Mouse (Mus musculus) heart, adult 11 months (tissue): Measurements from ENCODE around the gene Ptprd.
A peak's percentile ranks its signal among the peaks of the same experiment; 100 is the strongest.
"Not testable (repeated sequence)": the region's sequence is repeated elsewhere in the genome, so short reads cannot be mapped to it uniquely, and the experiment has no call there.

Experiments
- DNase-seq: peaks from one replicate; pipeline ENCODE4 v3.0.0; 2022

The Ptprd gene

DNA sequence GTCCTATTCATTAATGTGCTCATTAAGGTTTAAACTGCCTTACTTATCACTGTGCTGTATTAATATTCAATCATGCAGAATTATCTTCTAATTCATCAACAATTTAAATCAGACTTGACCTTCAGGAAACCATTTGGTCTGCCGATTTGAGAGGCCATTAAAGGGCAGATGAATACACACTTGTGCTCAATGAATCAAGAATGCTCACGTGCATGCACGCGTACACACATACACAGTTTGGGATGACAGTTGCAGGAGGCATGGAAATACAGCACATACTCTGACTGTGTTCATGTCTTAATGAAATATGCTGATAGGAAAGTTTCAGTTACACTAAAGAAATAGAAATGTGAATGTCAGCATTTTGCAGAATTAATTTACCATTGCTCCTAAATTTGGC, 2066.8 kb downstream of the Ptprd start:
- no peak for DNase-seq

GRCm38 (mm10) chr4:76144333-76144732, 2067.4 kb downstream of the Ptprd start:
- DNase-seq = no peak

- peak; percentile 39 for DNase-seq
Observed at GRCm38 (mm10) chr4:76137901-76138300, 2073.9 kb downstream of the Ptprd start.

DNA sequence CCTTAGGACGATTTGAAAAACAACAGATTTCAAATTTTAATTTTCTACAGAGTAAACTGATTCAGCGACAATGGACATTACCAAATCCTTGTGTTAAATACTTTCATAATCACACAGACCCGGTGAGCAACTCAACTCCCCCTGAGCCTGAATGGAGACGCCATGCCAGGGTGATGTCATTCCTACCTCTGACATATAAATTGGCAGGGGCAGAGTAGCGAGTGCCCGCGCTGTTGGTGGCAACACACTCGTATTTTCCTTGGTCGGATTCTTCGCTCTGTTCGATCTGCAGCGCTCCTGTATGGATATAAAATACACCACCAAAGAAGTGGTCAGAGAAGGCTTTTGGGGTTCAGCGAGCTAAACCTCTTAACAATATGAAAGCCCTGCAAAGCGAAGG, 2075.1 kb downstream of the Ptprd start:
- DNase-seq = peak; percentile 65

DNA sequence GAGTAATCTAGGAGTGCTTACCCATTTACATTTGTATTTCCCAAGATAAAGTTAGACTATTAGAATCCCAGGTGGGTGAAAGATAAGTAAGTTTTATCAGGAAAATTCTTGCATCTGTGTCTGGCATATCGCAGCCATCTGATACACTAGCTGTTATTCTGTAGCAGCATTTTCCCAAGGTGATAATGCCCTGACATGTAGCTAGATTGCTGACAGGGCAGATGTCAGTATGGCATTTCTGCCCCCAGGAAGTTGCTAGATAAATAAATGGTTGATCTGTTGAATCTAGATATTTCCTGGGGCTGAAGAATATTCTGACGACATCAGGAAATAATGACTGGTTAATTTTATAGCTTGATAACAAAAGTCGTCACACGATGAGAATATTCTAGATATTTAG, 2119.9 kb downstream of the Ptprd start:
- DNase-seq = no peak

GRCm38 (mm10) chr4:76089866-76090265, 2121.9 kb downstream of the Ptprd start:
- DNase-seq = no peak

DNA sequence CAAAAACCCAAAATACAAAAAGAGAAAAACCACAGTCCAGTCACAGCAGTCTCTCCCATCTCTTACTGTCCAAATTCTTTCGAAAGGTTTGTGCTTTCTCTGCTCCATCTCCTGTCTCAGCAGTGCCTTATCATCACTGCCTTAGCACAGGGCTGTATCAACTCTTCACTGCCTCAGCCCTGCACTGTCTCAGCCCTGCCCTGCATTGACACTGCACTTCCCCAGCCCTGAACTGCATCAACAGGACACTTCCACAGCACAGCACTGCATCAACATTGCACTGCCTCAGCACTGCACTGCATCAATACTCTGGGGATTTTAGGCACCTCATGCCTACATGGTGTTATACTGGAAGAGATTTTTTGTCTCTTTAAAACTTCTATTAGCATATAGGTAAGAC, 2135.7 kb downstream of the Ptprd start:
- no peak for DNase-seq

DNA sequence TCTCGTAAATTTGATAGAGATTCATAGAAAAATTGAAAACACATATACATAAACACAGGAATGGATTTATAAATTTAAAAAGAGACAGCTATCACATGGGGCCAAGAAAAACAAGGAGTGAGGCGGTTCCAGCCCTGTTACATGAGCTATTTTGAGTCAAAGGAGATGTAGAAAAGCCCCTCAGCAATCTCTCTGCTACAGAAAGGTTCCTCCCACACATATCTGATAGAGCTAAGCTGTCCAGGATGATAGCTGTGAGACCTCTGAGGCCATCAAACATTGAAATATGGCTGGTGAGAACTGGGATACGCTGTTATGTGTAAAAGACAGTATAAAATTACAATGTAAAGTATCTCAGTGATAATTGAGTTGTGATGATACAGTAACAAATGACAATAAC, 2138.5 kb downstream of the Ptprd start:
- DNase-seq = no peak

- no peak for DNase-seq
Observed at GRCm38 (mm10) chr4:76071720-76072119, 2140.0 kb downstream of the Ptprd start.

- no peak for DNase-seq
Observed at GRCm38 (mm10) chr4:76056836-76057235, 2154.9 kb downstream of the Ptprd start.

DNA sequence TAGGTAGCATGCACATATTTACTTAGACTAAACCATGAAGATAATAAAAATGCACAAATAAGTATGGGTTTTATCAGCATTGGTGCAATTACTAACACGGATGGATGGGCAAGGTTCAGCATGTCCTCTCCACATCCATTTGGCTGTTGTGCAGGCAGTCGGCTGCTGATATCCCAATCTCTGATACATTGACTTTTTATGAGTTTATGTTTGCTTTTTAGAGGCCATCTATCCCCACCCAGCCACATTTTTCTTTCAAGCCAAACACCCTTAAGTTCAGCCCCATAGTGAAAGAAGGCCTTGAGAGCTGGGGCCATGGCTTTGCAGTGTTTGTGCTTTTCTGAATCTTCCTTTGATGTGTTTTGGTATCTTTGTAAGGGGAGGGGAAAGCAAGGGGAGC, 2166.1 kb downstream of the Ptprd start:
- DNase-seq = no peak

DNA sequence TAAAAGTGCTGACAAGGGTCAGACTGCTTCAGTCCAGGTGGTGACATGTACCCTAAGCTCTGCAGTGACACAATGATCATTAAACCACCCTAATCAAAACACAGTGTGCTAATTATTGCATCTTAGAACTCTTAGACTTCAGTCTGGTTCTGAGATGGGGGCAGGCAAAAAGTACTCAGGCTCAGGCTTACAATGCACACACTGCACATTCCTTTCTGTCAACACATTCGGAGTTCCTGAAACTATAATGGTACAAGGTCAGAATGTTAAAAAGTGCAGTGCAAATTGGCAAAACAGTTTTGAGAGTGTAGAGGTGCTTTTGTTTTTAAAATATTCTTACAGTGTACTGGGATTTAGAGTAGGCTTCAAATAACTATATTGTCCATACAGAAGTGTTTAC, 2167.0 kb downstream of the Ptprd start:
- DNase-seq = no peak

- not testable (repeated sequence) for DNase-seq
Observed at GRCm38 (mm10) chr4:76037178-76037577, 2174.6 kb downstream of the Ptprd start.

DNA sequence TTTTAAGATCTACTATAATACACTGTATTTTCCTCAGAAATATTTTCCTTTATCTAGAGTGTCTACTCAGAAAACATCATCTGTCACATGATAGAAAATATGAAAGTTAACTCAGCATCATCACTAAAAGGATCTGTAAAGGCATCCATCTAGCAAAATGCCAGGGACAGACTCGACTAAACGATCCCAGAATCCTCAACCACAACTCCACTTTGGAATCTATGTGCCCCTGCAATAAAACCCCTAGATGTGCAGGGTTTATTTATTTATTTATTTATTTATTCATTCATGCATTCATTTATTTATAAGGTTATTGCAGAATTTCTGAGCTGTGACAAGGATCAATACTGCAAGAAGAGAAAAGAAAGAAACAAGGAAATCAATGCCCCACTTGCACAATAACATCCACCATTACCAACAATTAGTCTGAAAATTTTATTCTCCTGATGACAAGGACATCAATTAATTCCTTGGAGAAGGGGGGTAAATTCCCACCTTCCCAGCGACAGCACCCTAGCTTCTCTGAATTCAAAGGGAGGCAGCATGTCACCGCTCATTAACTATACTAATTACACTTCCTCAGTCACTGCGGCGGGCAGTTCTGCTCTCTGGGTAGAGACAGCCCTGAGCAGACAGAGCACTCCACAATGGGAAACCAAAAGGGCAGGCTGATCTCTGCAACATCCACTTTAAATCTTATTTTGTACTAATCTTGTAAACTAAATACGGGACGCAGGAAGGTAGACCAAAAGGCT, 2186.0 kb downstream of the Ptprd start:
- DNase-seq = no peak

DNA sequence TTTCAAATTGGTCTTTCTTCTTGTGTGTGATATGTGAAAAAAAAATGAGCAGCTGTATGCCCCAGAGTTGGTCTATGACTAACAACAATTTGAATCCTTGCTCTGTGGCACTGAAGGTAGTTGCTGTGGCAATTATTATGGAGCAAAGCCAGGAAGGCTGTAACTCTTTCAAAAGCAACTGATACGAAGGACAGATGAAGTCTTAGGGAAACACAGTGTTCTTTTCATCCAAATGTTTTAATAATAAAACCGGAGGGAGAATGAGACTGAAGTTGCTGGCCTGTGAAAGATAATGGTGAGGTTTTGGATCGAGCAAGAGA, 2187.3 kb downstream of the Ptprd start:
- DNase-seq = no peak

DNA sequence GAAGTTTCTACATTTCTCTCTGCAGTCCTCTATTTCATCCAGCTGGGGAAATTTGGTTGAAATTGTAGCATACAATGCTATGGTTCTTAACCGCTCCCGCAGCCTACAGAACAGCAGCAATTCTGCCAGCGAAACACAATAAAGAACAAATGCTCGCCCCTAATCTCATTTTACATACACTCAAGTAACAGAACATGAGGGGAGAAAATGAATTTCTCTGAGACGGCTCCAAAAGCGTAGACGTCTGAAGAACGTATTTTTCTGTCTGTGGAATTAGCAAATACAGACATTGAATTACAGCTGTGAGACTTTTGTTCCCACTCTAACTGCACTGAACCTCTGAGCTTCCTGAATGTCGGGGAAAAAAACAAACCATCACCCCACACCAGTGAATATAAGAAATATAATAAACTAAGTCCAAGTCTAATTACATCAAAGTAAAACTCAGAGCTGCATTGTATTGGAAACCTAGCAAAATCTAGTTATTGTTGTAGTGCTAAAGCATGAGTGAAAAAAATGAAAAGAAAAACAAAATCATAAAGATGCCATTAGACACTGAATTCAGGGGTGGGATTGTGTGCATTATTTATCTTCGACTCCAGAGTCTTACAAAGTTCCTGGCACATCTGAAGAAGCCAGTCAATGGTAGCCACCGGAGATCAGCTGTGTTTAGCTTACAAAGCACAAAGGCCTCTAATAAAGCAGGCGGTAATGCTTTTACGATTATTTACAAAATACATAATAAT, 2187.8 kb downstream of the Ptprd start:
- DNase-seq = no peak

DNA sequence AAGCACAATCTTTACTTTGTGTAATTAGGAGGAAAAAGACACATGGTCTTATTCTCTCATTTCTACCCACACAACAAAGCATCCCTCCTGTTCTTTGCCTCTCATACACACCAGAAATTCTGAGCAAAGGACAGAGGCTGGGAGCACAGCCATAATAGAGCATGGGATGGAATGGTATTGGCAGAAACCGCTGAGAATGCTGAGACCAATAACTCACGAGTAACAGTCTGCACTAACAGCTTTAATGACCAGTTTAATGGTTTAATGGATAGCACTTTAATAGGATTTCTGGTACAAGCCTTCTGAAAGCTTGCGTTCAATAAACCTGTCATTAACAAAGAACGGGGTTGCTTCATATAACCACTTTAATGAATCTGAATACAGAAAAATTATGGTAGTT, 2190.1 kb downstream of the Ptprd start:
- no peak for DNase-seq

GRCm38 (mm10) chr4:76015026-76015425, 2196.7 kb downstream of the Ptprd start:
- DNase-seq = no peak

GRCm38 (mm10) chr4:76014151-76014840, 2197.5 kb downstream of the Ptprd start:
- DNase-seq = no peak

DNA sequence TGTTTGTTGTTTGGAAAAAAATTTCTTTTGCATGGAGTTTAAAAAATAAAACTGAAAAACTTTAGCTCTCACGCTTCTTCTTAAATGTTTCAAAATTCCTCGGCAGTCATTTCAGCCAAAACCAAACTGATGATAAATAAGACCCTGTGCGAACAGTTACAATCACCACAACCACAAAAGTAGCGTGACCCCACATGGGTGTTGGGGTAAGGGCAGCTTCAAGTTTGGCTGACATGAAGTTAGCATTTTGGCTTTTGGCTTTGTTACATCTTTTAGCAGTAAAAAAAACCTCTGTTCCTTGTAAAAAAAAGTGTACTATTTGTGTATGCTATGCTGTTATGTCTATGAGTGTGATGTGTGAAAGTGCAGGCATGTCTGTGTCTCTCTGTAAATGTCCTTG, 2203.2 kb downstream of the Ptprd start:
- DNase-seq = no peak

- DNase-seq = no peak
Observed at GRCm38 (mm10) chr4:76007219-76007618, 2204.5 kb downstream of the Ptprd start.

DNA sequence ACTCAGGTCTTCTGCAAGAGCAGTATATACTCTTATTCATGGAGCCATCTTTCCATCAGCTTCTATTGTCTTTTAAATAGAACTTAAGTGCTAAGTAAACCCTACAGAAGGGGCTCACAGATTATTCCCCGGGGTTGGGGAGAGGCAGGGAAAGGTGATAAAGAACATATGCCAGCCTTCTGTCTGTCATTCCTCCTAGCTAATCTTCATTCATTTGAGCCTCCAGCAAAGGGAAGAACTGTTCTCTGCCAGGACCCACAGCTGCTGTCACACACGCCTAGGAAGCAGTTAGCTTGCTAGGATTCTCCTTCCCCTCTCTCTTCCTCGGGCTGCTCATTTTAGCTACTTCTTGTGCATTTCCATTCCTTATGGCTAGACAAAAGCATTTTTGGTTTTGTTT, 2205.0 kb downstream of the Ptprd start:
- no peak for DNase-seq

- DNase-seq = no peak
Observed at GRCm38 (mm10) chr4:76004161-76004560, 2207.6 kb downstream of the Ptprd start.

GRCm38 (mm10) chr4:76000258-76000657, 2211.5 kb downstream of the Ptprd start:
- no peak for DNase-seq
